Mouse (Mus musculus) forebrain, embryonic 11.5 days (tissue): ENCODE measurements around the gene 4930467E23Rik. TPM values are rescaled to one million over a fixed set of nuclear protein-coding genes. Genes with fewer than 3 reads are reported as not detected.
A peak's percentile ranks its signal among the peaks of the same experiment; 100 is the strongest.
"Not testable (repeated sequence)": the region's sequence is repeated elsewhere in the genome, so short reads cannot be mapped to it uniquely, and the experiment has no call there.

Experiments
- ATAC-seq: fragments of 200-750 bp; cut with Nextera tagmentation; replicated peaks from 2 replicates; pipeline ENCODE4 v1.8.0; 2017; ENCODE audit warnings: moderate TSS enrichment; ENCODE audit not compliant: low FRiP score
- DNase-seq: peaks from one replicate; pipeline ENCODE4 v3.0.0-alpha.2; 2017; ENCODE audit warnings: low spot score
- H3K27ac ChIP-seq: fragments of 300-500 bp; sonication (generic); 2 replicates; pipeline ENCODE4 v1.5.1; 2014; ENCODE audit warnings: low read depth, low read length
- H3K27me3 ChIP-seq: fragments of 300-500 bp; sonication (generic); 2 replicates; pipeline ENCODE4 v1.6.1; 2014; ENCODE audit warnings: mild to moderate bottlenecking, low read length, mixed read lengths; ENCODE audit not compliant: control insufficient read depth, insufficient read depth
- H3K36me3 ChIP-seq: fragments of 300-500 bp; sonication (generic); 2 replicates; pipeline ENCODE4 v1.6.1; 2014; ENCODE audit warnings: mild to moderate bottlenecking, low read length, moderate library complexity, mixed read lengths; ENCODE audit not compliant: control insufficient read depth, insufficient read depth
- H3K4me1 ChIP-seq: fragments of 300-500 bp; sonication (generic); replicated peaks from 2 replicates; pipeline ENCODE4 v1.6.1; 2014; ENCODE audit warnings: low read length, mixed read lengths; ENCODE audit not compliant: control insufficient read depth, insufficient read depth
- H3K4me2 ChIP-seq: fragments of 300-500 bp; sonication (generic); 2 replicates; pipeline ENCODE4 v1.6.1; 2014; ENCODE audit warnings: low read depth, mild to moderate bottlenecking, low read length, moderate library complexity, mixed read lengths; ENCODE audit not compliant: severe bottlenecking
- H3K4me3 ChIP-seq: fragments of 300-500 bp; sonication (generic); 2 replicates; pipeline ENCODE4 v1.5.1; 2014; ENCODE audit warnings: low read depth, low read length
- H3K9ac ChIP-seq: fragments of 300-500 bp; sonication (generic); 2 replicates; pipeline ENCODE4 v1.6.1; 2014; ENCODE audit warnings: low read length
- H3K9me3 ChIP-seq: fragments of 300-500 bp; sonication (generic); 2 replicates; pipeline ENCODE4 v1.6.1; 2016; ENCODE audit warnings: low read length, mixed read lengths; ENCODE audit not compliant: control insufficient read depth
- WGBS: fragments of 180-500 bp; shearing (Covaris S2); extraction: QIAGEN DNeasy Blood & Tissue Kit; methylation state at CpG from one replicate; pipeline ENCODE4 v1.1.7; 2014; 5-methylcytosine and 5-hydroxymethylcytosine counted together
- polyA plus RNA-seq: library from polyadenylated mRNA; unstranded; fragments of >200 nt; fragmentation: Nextera tagmentation; extraction: Ambion mirVana; gene quantifications from 2 replicates; pipeline ENCODE4 v1.2.1, GENCODE M21; 2014

4930467E23Rik gene
- not detected in 2 replicates for polyA plus RNA-seq

GRCm38 (mm10) chr8:19729276-19729675 lies at the start of gene 4930467E23Rik:
Gene 4930467E23Rik (plus strand): TSS chr8:19729576.
- H3K4me2 ChIP-seq, H3K27ac ChIP-seq, DNase-seq, H3K4me3 ChIP-seq, ATAC-seq, H3K36me3 ChIP-seq, H3K27me3 ChIP-seq, H3K9me3 ChIP-seq, H3K9ac ChIP-seq, H3K4me1 ChIP-seq: not testable (repeated sequence)
- WGBS = no CpG with 5 or more reads among the region's 2 CpGs

GRCm38 (mm10) chr8:19682311-19682710 lies 47.1 kb upstream of the 4930467E23Rik start:
- not testable (repeated sequence) for H3K27ac ChIP-seq, ATAC-seq, H3K4me1 ChIP-seq, H3K9ac ChIP-seq, H3K27me3 ChIP-seq, DNase-seq, H3K36me3 ChIP-seq, H3K4me2 ChIP-seq, H3K9me3 ChIP-seq, H3K4me3 ChIP-seq
- 83% methylated on average over 1 of the region's 3 CpGs for WGBS

- H3K36me3 ChIP-seq, H3K4me1 ChIP-seq, H3K27ac ChIP-seq, DNase-seq, H3K4me3 ChIP-seq, H3K9ac ChIP-seq, H3K9me3 ChIP-seq, ATAC-seq, H3K4me2 ChIP-seq, H3K27me3 ChIP-seq: not testable (repeated sequence)
- WGBS = 77% methylated on average over 3 of the region's 3 CpGs
These were observed 43.9 kb upstream of the 4930467E23Rik start for GRCm38 (mm10) chr8:19685476-19685875.

GRCm38 (mm10) chr8:19688802-19689525 lies 40.4 kb upstream of the 4930467E23Rik start:
- H3K9ac ChIP-seq, ATAC-seq: not testable (repeated sequence)

GRCm38 (mm10) chr8:19689745-19690144 lies 39.6 kb upstream of the 4930467E23Rik start:
- H3K36me3 ChIP-seq, H3K4me3 ChIP-seq, H3K4me2 ChIP-seq, DNase-seq, H3K4me1 ChIP-seq, ATAC-seq, H3K9ac ChIP-seq, H3K27ac ChIP-seq, H3K9me3 ChIP-seq, H3K27me3 ChIP-seq: not testable (repeated sequence)
- 83% methylated on average over 1 of the region's 1 CpGs for WGBS

More at GRCm38 (mm10) chr8:19688802-19689525, 40.4 kb upstream of the 4930467E23Rik start:
- H3K4me2 ChIP-seq, H3K27me3 ChIP-seq, H3K4me1 ChIP-seq, DNase-seq, H3K36me3 ChIP-seq, H3K9me3 ChIP-seq, H3K27ac ChIP-seq, H3K4me3 ChIP-seq: not testable (repeated sequence)
- WGBS = 87% methylated on average over 6 of the region's 6 CpGs

- not testable (repeated sequence) for ATAC-seq, H3K9me3 ChIP-seq, H3K36me3 ChIP-seq, H3K27me3 ChIP-seq, H3K9ac ChIP-seq, H3K4me2 ChIP-seq, H3K4me1 ChIP-seq, H3K4me3 ChIP-seq, DNase-seq, H3K27ac ChIP-seq
- 83% methylated on average over 6 of the region's 6 CpGs for WGBS
These were observed 38.0 kb upstream of the 4930467E23Rik start for GRCm38 (mm10) chr8:19691421-19691820.

- not testable (repeated sequence) for ATAC-seq, H3K4me3 ChIP-seq, H3K9me3 ChIP-seq, H3K9ac ChIP-seq, DNase-seq, H3K4me2 ChIP-seq, H3K27ac ChIP-seq, H3K27me3 ChIP-seq, H3K4me1 ChIP-seq, H3K36me3 ChIP-seq
- WGBS = 84% methylated on average over 11 of the region's 11 CpGs
These were observed 31.8 kb upstream of the 4930467E23Rik start for GRCm38 (mm10) chr8:19697497-19698077.

GRCm38 (mm10) chr8:19698123-19698522 lies 31.3 kb upstream of the 4930467E23Rik start:
- H3K27ac ChIP-seq, H3K4me1 ChIP-seq, H3K9ac ChIP-seq, H3K4me2 ChIP-seq, DNase-seq, H3K4me3 ChIP-seq, H3K36me3 ChIP-seq, ATAC-seq, H3K9me3 ChIP-seq, H3K27me3 ChIP-seq: not testable (repeated sequence)
- WGBS = 82% methylated on average over 6 of the region's 6 CpGs

GRCm38 (mm10) chr8:19698722-19699121 lies 30.7 kb upstream of the 4930467E23Rik start:
- H3K36me3 ChIP-seq, H3K4me1 ChIP-seq, ATAC-seq, H3K4me2 ChIP-seq, H3K4me3 ChIP-seq, H3K27me3 ChIP-seq, H3K27ac ChIP-seq, H3K9me3 ChIP-seq, H3K9ac ChIP-seq: not testable (repeated sequence)
- DNase-seq = peak; percentile 51
- 88% methylated on average over 4 of the region's 4 CpGs for WGBS
